Mouse (Mus musculus) left cerebral cortex, adult 2 months (tissue): Measurements from ENCODE around the gene Gng3. TPM values are rescaled to one million over a fixed set of nuclear protein-coding genes. Genes with fewer than 3 reads are reported as not detected.
"Not testable (repeated sequence)": the region's sequence is repeated elsewhere in the genome, so short reads cannot be mapped to it uniquely, and the experiment has no call there.

ENCODE experiments used
- DNase-seq, 2 experiments: peaks; one replicate each; pipeline ENCODE4 v3.0.0; 2021 to 2022; ENCODE audit warnings: low spot score in 2 of 2, mixed read lengths in 1 of 2; ENCODE audit errors: extremely low spot score in 1 of 2
- H3K27ac ChIP-seq: fragments of 200-600 bp; 2 replicates; pipeline ENCODE4 v1.8.1; 2022
- H3K4me3 ChIP-seq: fragments of 200-600 bp; 2 replicates; pipeline ENCODE4 v1.8.1; 2022
- CTCF ChIP-seq: fragments of 200-600 bp; IDR thresholded peaks from 2 replicates; pipeline ENCODE4 v1.8.1; 2022; ENCODE audit warnings: antibody characterized with exemption, mild to moderate bottlenecking, moderate library complexity
- intact Hi-C: fragments of 180-260 bp; cut with DNase I; formaldehyde crosslinking; loops from one replicate; pipeline ENCODE4 v1.15.1; 2025
- total RNA-seq, 2 experiments: library from RNA; stranded (reverse); gene quantifications; 2 replicates each; pipeline ENCODE4 v1.2.3; 2021

The Gng3 gene
- total RNA-seq, 2 experiments from 2014 or later = 184 to 198 TPM

DNA sequence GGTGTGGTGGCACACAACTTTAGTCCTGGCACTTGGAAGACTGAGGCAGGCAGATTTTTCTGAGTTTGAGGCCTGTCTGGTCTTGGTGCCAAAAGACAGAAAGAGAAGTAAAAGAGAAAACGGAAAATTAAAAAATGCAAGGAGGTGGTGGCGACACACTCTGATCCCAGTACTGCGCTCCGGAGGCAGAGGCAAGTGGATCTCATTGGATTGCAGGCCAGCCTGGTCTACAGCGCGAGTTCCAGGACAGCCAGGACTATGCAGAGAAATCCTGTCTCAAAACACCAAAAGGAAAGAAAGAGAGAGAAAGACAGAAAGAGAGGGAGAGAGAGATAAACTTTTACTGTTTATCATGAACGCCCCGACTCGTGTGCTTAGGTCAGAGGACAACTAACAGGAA lies 31.8 kb upstream of the Gng3 start:
- no peak for DNase-seq
- Histone ChIP-seq H3K27ac (peak overlapping the region; percentile 82), H3K4me3 (peak overlapping the region; percentile 88)
- intact Hi-C loops = loop anchor here (1.0 kb wide), 1 partner anchor 52 kb away; the partner anchor contains the start of gene Ttc9c
- TF ChIP-seq CTCF = no peak

DNA sequence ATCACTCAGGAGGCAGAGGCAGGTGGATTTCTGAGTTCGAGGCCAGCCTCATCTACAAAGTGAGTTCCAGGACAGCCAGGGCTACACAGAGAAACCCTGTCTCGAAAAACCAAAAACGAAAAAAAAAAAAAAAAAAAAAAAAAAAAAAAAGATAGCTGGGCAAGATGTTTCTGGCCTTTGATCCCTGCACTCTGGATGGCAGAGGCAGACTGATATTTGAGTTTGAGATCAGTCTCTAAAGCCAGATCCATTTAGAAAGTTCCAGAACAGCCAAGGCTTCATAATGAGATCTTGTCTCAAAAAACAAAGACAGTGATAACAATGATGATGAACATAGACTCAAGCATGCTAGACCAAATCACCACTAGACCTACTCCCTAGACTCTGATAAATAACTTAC lies 31.4 kb upstream of the Gng3 start:
- H3K27ac ChIP-seq, H3K4me3 ChIP-seq, DNase-seq, intact Hi-C loops: not testable (repeated sequence)

DNA sequence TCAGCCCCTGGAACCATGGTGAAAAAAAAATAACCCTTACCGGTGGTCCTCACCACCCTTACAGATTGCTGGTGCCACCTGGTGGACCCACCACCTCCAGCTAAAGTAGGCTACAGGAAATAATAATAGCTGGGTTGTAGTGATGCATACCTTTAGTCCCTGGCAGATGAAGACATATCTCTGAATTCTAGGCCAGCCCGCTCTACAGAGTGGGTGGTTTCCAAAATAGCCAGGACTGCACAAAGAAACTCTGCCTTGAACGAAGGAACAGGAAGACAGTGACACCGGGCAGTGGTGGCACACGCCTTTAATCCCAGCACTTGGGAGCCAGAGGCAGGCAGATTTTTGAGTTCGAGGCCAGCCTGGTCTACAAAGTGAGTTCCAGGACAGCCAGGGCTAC lies 25.3 kb upstream of the Gng3 start:
- TF ChIP-seq CTCF = no peak; the same call in 1 of the 2 replicates
- H3K4me3 ChIP-seq = no peak overlapping the region
- DNase-seq = no peak
- intact Hi-C loops = no loop called here
- no peak overlapping the region for H3K27ac ChIP-seq

DNA sequence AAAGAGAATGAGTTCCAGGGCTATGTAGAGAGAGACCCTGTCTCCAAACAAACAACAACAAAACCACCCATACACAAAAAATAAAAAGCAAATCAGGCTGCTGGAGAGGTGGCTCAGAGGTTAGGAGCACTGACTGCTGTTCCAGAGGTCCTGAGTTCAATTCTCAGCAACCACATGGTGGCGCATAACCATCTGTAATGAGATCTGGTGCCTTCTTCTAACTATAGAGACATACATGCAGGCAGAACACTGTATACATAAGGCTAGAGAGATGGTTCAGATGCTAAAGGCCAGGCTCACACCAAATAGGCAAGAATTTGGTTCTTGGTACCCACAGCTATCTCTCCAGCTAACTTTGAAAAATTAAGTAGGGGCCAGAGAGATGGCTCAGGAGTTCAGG lies 20.0 kb upstream of the Gng3 start:
- H3K27ac ChIP-seq = no peak overlapping the region
- TF ChIP-seq CTCF = peak; percentile 47
- intact Hi-C loops = loop anchor here (5.0 kb wide), 1 partner anchor 253 kb away; no protein-coding TSS in a partner anchor
- no peak for DNase-seq
- H3K4me3 ChIP-seq = no peak overlapping the region

DNA sequence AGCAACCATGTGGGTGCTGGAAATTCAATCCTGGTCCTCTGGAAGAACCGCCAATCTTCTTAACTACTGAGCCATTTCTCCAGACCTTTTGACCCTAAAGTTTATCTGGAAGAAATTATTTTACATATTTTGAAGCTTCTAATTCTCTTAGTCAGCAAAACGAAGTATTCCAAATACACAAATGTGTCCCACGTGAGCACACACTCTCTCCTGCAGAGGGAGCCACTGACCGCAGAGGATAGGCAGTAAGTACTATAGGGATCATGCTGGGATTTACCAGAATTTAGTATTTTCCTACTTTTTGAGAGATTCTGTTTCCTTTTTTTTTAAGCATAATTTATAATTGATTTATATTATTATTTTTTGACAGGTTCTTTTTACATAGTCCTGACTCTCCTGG lies 18.7 kb upstream of the Gng3 start:
- TF ChIP-seq CTCF = peak; percentile 73
- Histone ChIP-seq H3K4me3 (no peak overlapping the region), H3K27ac (no peak overlapping the region)
- no peak for DNase-seq
- intact Hi-C loops = loop anchor here (5.0 kb wide), 1 partner anchor 255 kb away; no protein-coding TSS in a partner anchor

DNA sequence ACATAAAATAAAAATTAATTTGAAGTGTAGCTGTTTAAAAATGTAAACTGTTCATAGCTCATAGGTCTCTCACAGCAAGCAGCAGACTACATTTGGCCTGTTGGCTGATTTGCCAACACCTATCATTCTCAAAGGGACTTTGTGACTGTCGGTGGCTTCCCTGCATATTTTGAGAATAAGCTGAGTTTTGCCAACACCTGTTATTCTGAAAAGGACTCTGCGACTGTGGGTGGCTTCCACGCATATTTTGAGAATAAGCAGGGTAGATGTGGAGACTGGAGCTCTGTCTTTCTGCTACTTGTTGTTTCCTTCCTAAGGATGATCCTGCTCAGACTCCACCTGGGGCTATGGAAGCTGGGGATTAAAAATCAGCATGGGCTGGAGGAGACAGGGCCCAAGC lies 14.1 kb upstream of the Gng3 start:
- intact Hi-C loops = no loop called here
- Histone ChIP-seq H3K27ac (peak overlapping the region; percentile 42; the same call in 1 of the 2 replicates), H3K4me3 (no peak overlapping the region)
- DNase-seq = no peak
- TF ChIP-seq CTCF = no peak

DNA sequence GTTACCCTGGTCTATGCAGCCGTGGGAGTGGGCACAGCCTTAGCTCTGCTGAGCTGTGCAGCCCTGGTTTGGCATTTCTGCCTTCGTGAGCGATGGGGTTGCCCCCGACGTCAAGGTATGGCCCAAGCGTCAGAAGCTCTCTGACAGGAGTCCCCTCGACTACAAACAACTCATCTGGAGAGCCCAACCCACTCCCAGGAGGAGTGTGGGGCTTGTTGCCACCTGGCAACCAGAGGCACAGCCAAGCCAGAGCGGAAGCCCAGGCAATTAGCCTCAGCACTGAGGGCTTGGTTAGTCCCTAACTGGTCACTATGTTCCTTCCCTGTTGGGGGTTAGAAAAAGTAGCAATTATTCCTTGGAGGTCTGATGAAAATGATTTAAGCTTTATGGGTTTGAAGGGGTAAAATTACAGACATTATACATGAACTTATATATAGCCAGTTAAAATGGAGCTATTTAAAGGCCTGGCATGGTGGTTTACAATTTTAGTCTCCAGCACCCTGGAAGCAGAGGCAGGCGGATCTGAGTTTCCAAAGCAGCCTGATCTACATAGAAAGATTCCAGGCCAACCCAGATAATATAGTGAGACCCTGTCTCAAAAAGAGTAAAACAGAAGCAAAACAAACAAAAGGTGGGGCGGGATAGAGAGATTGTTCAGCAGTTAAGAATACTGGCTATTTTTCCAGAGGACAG lies 13.4 kb upstream of the Gng3 start:
- peak overlapping the region; percentile 75 for H3K27ac ChIP-seq

DNA sequence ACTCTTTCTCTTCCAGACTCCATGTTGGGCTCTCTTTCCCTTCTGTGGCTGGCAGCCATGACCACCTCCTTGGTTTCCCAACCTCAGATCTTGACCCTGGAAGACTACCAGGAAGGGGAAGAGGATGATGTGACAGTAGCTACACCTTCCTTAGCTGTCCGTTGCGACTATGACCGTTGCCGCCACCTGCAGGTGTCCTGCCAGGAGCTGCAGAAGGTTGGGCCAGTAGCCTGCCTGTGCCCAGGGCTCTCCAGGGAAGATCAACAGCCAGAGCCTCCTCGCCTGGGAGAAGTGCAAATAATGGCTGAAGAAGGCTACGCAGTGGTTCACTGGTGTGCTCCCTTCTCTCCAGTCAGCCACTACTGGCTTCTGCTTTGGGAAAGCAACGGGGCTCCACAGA lies 12.6 kb upstream of the Gng3 start:
- no peak for TF ChIP-seq CTCF
- Histone ChIP-seq H3K27ac (peak overlapping the region; percentile 75), H3K4me3 (no peak overlapping the region)
- DNase-seq = no peak
- intact Hi-C loops = no loop called here

More for the DNA sequence above, 13.4 kb upstream of the Gng3 start:
- no peak for TF ChIP-seq CTCF
- no peak for DNase-seq
- no peak overlapping the region for H3K4me3 ChIP-seq
- intact Hi-C loops = no loop called here

DNA sequence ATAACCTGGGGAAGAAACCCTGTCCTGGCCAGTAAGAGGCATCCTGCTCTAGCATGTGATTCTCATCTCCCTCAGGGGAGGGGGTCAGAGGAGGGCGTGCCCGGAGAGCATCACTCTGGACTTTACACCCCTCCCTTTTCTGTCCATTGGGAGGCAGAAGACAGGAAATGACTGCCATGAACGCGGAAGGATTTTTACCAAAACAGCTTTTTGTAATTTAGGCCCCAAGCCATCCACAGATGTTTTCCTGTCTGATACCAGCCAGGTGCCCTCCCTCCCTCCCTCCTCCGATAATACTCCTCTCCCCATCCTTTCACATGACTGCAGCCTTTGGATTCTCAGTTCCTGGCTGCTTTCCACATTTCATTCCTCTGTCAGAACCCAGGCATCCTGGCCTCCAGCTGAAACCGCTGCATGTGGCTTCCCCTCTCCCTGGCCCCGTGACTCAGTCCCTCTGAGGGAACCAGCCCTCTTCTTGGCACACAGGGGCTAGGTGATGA lies 11.5 kb upstream of the Gng3 start, which contains the start of gene Lrrn4cl:
Lrrn4cl (plus strand) TSS at position 367 of the 500 bp plus-strand sequence.
- no peak for TF ChIP-seq CTCF
- peak within 1 kb of the TSS; percentile 26; the same call in 1 of the 2 replicates for H3K27ac ChIP-seq
- no peak for DNase-seq
- no peak within 1 kb of the TSS for H3K4me3 ChIP-seq
- intact Hi-C loops = no loop called here

DNA sequence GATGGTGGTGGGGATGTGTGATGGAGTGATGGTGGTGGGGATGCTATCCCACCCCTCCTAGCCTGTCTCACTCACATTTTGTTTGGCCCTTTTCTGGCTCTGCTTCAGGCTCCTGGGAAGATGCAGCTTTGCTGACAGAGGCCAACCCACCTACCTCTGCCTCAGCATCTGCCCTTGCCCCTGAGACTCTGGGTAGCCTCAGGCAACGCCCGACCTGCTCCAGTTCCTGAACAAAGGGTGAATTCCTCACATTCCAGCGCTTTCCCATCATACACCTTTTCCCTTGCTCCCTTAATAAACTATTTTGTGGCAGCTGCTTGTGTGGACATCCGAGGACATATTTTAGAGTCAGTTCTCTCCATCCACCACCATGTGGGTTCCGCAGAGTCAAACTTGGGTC lies 9.4 kb upstream of the Gng3 start:
- Histone ChIP-seq H3K4me3 (no peak overlapping the region), H3K27ac (no peak overlapping the region)
- intact Hi-C loops = no loop called here
- TF ChIP-seq CTCF = no peak
- DNase-seq = no peak

DNA sequence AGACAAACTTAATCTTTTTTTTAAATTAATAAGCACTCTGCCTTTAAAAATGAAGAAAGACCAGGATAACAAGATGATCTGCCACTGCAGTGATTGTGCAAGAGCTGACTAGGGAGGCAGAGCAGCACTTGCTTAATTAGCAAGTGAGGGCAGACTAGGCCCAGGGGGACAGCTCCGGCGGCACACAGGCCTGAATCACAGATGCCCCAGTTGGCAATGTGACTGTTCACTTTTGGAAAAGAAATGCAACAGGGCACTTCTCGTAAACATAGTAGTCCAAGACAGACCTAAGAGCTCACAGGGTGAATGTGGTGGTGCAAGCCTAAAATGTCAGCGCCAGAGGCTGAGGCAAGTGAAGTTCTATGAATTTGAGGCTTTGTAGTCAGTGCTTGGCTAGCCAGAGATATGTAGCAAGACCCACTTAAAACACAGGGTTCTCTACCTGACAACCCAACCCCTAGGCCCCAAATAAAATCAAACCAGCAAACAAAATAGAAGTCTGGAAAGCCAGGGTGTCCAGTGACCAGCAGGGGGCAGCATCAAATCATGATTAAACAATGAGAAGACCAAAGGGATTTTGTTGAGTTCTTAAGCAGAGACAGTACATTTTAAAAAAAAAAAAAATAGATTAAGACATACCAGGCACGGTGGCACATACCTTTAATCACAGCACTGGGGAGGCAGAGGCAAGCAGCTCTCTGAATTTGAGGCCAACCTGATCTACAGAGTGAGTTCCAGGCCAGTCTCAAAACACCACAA lies 5.6 kb upstream of the Gng3 start:
- intact Hi-C loops = loop anchor here (5.0 kb wide), 4 partner anchors 43 to 268 kb away; partner anchors contain the start of genes 1810009A15Rik, Gm49416 and Mta2
- peak; percentile 81 for TF ChIP-seq CTCF
- H3K27ac ChIP-seq = no peak overlapping the region
- no peak overlapping the region for H3K4me3 ChIP-seq
- DNase-seq = peak; percentile 60 to 81

DNA sequence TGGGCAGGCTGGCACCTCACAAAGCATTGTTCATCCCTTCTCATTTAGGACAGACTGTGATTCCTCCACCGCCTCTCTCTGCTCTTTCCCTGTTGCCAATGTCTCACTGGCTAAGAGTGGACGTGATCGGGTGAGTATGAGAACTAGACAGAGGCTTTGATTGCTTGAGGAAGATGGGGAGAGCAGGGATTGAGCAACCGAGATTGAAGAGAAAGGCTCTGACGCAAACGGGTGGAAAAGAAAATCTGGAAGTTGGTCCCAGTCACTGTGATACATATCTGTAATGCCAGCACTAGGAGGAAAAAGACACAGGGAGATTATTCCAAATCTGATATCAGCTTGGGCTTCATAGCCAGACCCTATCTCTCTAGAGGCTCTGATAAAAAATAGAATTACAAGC lies 4.0 kb upstream of the Gng3 start:
- intact Hi-C loops = loop anchor here (5.0 kb wide), 4 partner anchors 44 to 269 kb away; partner anchors contain the start of genes 1810009A15Rik, Gm49416 and Mta2
- H3K4me3 ChIP-seq = no peak overlapping the region
- DNase-seq = no peak
- TF ChIP-seq CTCF = no peak
- H3K27ac ChIP-seq = no peak overlapping the region
